Mouse (Mus musculus): Measurements from ENCODE around the gene Klra8. TPM values are rescaled to one million over a fixed set of nuclear protein-coding genes. Genes with fewer than 3 reads are reported as not detected.
"Not testable (repeated sequence)": the region's sequence is repeated elsewhere in the genome, so short reads cannot be mapped to it uniquely, and the experiment has no call there.

Klra8 gene
- not detected in 2 replicates for polyA plus RNA-seq (2016; fragmentation: Nextera tagmentation; extraction: Ambion mirVana)

DNA sequence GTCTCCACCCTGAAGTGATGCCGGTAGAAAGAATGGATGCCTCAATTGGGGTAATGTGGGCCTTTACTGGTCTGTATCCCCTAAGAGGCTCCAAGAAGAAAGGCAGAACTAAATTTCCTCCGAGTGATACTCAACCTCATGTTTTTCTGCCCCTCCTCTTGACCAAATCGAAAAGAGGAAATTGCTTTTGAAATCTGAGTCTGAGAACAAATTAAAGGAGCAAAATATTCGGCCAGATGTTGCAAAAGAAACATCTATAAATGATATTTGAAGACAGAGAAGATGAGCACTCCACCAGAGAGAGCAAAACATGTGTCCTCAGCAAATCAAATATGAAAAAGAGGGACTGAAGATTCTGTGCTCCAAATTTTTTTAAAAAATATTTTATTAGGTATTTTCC, at the start of gene Klra8:
Klra8 (minus strand) TSS at position 101 of the 400 bp plus-strand sequence.
- not testable (repeated sequence) for H3K27me3 ChIP-seq (ENCODE audit: poor library complexity, severe bottlenecking); DNase-seq (ENCODE audit: extremely low spot score, low spot score); H3K27ac ChIP-seq; H3K4me3 ChIP-seq; H3K36me3 ChIP-seq (replicated peaks); H3K9me3 ChIP-seq; H3K4me1 ChIP-seq
- 82% methylated on average over 4 of the region's 4 CpGs for WGBS

DNA sequence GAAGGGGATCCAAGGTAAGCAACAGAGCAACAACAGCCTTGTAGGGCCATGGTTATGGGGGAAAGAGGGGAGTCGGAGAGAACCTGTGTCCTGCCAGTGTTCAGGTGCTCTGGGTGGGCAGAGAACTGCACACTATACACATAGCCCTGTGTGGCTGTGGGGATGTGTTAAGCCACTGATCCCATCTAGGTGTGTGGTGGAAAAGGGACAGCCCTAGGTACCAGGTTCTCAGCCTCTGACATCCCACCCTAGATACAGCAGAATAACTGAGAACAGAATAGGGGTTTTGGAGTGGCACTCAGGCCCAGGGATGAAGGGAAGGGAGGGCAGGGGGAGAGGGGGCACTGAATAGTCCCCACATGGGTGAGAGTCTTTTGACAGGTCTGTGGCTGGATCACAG, 19.2 kb downstream of the Klra8 start:
- 100% methylated on average over 1 of the region's 1 CpGs for WGBS
- Histone ChIP-seq H3K9me3 (peaks cover 30% of the 10 kb centered on the region), H3K4me1 (no peaks in the 10 kb centered on the region), H3K36me3 (replicated peaks) (no peaks in the 10 kb centered on the region), H3K27me3 (ENCODE audit: poor library complexity, severe bottlenecking) (no peaks in the 10 kb centered on the region), H3K4me3 (no peak overlapping the region), H3K27ac (no peak overlapping the region)
- DNase-seq (ENCODE audit: extremely low spot score, low spot score) = no peak

GRCm38 (mm10) chr6:130102743-130103142, 27.0 kb downstream of the Klra8 start:
- peaks cover 29% of the 10 kb centered on the region for H3K9me3 ChIP-seq
- H3K27ac ChIP-seq; DNase-seq (ENCODE audit: extremely low spot score, low spot score); H3K36me3 ChIP-seq (replicated peaks); H3K27me3 ChIP-seq (ENCODE audit: poor library complexity, severe bottlenecking); H3K4me3 ChIP-seq; H3K4me1 ChIP-seq: not testable (repeated sequence)
- 93% methylated on average over 3 of the region's 3 CpGs for WGBS

GRCm38 (mm10) chr6:130092336-130092948, 37.3 kb downstream of the Klra8 start:
- H3K27ac ChIP-seq = no peak overlapping the region
- no peaks in the 10 kb centered on the region for H3K27me3 ChIP-seq (ENCODE audit: poor library complexity, severe bottlenecking)
- 84% methylated on average over 5 of the region's 5 CpGs for WGBS

GRCm38 (mm10) chr6:130067171-130067570, 62.5 kb downstream of the Klra8 start, which contains the start of gene Klra4:
Gene Klra4 (minus strand): TSS chr6:130067271.
- peaks cover 32% of the 10 kb centered on the region for H3K9me3 ChIP-seq
- H3K4me1 ChIP-seq; DNase-seq (ENCODE audit: extremely low spot score, low spot score); H3K27ac ChIP-seq; H3K27me3 ChIP-seq (ENCODE audit: poor library complexity, severe bottlenecking); H3K36me3 ChIP-seq (replicated peaks); H3K4me3 ChIP-seq: not testable (repeated sequence)
- 78% methylated on average over 1 of the region's 1 CpGs for WGBS

More at GRCm38 (mm10) chr6:130092336-130092948, 37.3 kb downstream of the Klra8 start:
- no peaks in the 10 kb centered on the region for H3K4me1 ChIP-seq
- H3K36me3 ChIP-seq (replicated peaks) = no peaks in the 10 kb centered on the region
- H3K9me3 ChIP-seq = peaks cover 2% of the 10 kb centered on the region; the same call in 1 of the 2 replicates
- no peak for DNase-seq (ENCODE audit: extremely low spot score, low spot score)
- no peak overlapping the region for H3K4me3 ChIP-seq

Other genes starting within 250 kb of the Klra8 start
- not detected in 2 replicates for gene Klra5, start 212.2 kb downstream of the Klra8 start, polyA plus RNA-seq (2016; fragmentation: Nextera tagmentation; extraction: Ambion mirVana)
- gene Klra6, start 102.9 kb downstream of the Klra8 start, polyA plus RNA-seq (2016; fragmentation: Nextera tagmentation; extraction: Ambion mirVana) = not detected in 2 replicates
- gene Klra4, start 62.6 kb downstream of the Klra8 start, polyA plus RNA-seq (2016; fragmentation: Nextera tagmentation; extraction: Ambion mirVana) = not detected in 2 replicates
- gene Klra9, start 63.2 kb upstream of the Klra8 start, polyA plus RNA-seq (2016; fragmentation: Nextera tagmentation; extraction: Ambion mirVana) = not detected in 2 replicates
- gene Klra7, start 103.4 kb upstream of the Klra8 start, polyA plus RNA-seq (2016; fragmentation: Nextera tagmentation; extraction: Ambion mirVana) = not detected in 2 replicates
- gene Klra10, start 152.0 kb upstream of the Klra8 start, polyA plus RNA-seq (2016; fragmentation: Nextera tagmentation; extraction: Ambion mirVana) = not detected in 2 replicates
- not detected in 2 replicates for gene Klra3, start 207.7 kb upstream of the Klra8 start, polyA plus RNA-seq (2016; fragmentation: Nextera tagmentation; extraction: Ambion mirVana)

Data from forebrain, embryonic 10.5 days (tissue).